Mouse (Mus musculus) heart, postnatal 36 days (tissue): ENCODE measurements around the gene Nfia. TPM values are rescaled to one million over a fixed set of nuclear protein-coding genes. Genes with fewer than 3 reads are reported as not detected.

Experiments used
- DNase-seq, 2 experiments: peaks; one replicate each; pipeline ENCODE4 v3.0.0; 2021 to 2022
- intact Hi-C: fragments of 180-260 bp; cut with DNase I; formaldehyde crosslinking; loops from one replicate; pipeline ENCODE4 v1.15.1; 2025
- total RNA-seq, 2 experiments: library from RNA; stranded (reverse); gene quantifications; 2 replicates each; pipeline ENCODE4 v1.2.3; 2021

Gene Nfia
- total RNA-seq, 2 experiments from 2014 or later: 128 to 149 TPM

- intact Hi-C loops: no loop called here
Measured at GRCm38 (mm10) chr4:97780024-97780423, 7.5 kb downstream of the Nfia start.

GRCm38 (mm10) chr4:97780666-97781435 is 8.3 kb downstream of the Nfia start:
- intact Hi-C loops: no loop called here
- DNase-seq: no peak

More at GRCm38 (mm10) chr4:97780024-97780423, 7.5 kb downstream of the Nfia start:
- DNase-seq: no peak

GRCm38 (mm10) chr4:97782069-97782468 is 9.5 kb downstream of the Nfia start:
- intact Hi-C loops: no loop called here

GRCm38 (mm10) chr4:97782497-97782896 is 10.0 kb downstream of the Nfia start:
- no peak for DNase-seq
- intact Hi-C loops: no loop called here

More at GRCm38 (mm10) chr4:97782069-97782468, 9.5 kb downstream of the Nfia start:
- DNase-seq: no peak

GRCm38 (mm10) chr4:97783073-97783879 is 10.7 kb downstream of the Nfia start:
- DNase-seq: no peak
- intact Hi-C loops: no loop called here

- intact Hi-C loops: no loop called here
- DNase-seq: no peak
Measured at GRCm38 (mm10) chr4:97784236-97784635, 11.7 kb downstream of the Nfia start.

GRCm38 (mm10) chr4:97785547-97786271 is 13.2 kb downstream of the Nfia start:
- intact Hi-C loops: no loop called here
- no peak for DNase-seq

- intact Hi-C loops: no loop called here
- no peak for DNase-seq
Measured at GRCm38 (mm10) chr4:97786571-97786970, 14.0 kb downstream of the Nfia start.

GRCm38 (mm10) chr4:97787515-97787914 is 15.0 kb downstream of the Nfia start:
- DNase-seq: no peak
- intact Hi-C loops: no loop called here

- DNase-seq: no peak
- intact Hi-C loops: no loop called here
Measured at GRCm38 (mm10) chr4:97788537-97788936, 16.0 kb downstream of the Nfia start.

GRCm38 (mm10) chr4:97793931-97794330 is 21.4 kb downstream of the Nfia start:
- DNase-seq: no peak
- intact Hi-C loops: no loop called here

- intact Hi-C loops: loop anchor here (5.0 kb wide), 1 partner anchor 57 kb away; no protein-coding TSS in a partner anchor
- DNase-seq: no peak
Measured at GRCm38 (mm10) chr4:97794865-97795264, 22.3 kb downstream of the Nfia start.

GRCm38 (mm10) chr4:97795957-97796356 is 23.4 kb downstream of the Nfia start:
- DNase-seq: no peak
- intact Hi-C loops: loop anchor here (5.0 kb wide), 1 partner anchor 56 kb away; no protein-coding TSS in a partner anchor

GRCm38 (mm10) chr4:97796505-97796904 is 24.0 kb downstream of the Nfia start:
- intact Hi-C loops: loop anchor here (5.0 kb wide), 1 partner anchor 56 kb away; no protein-coding TSS in a partner anchor

GRCm38 (mm10) chr4:97803791-97804190 is 31.3 kb downstream of the Nfia start:
- intact Hi-C loops: no loop called here
- DNase-seq: no peak

More at GRCm38 (mm10) chr4:97796505-97796904, 24.0 kb downstream of the Nfia start:
- DNase-seq: no peak

GRCm38 (mm10) chr4:97804638-97805037 is 32.1 kb downstream of the Nfia start:
- intact Hi-C loops: no loop called here
- no peak for DNase-seq

- no peak for DNase-seq
- intact Hi-C loops: no loop called here
Measured at GRCm38 (mm10) chr4:97805255-97805654, 32.7 kb downstream of the Nfia start.

- no peak for DNase-seq
- intact Hi-C loops: no loop called here
Measured at GRCm38 (mm10) chr4:97805896-97806808, 33.6 kb downstream of the Nfia start.

GRCm38 (mm10) chr4:97806924-97807323 is 34.4 kb downstream of the Nfia start:
- intact Hi-C loops: no loop called here
- no peak for DNase-seq

GRCm38 (mm10) chr4:97808885-97809284 is 36.4 kb downstream of the Nfia start:
- no peak for DNase-seq
- intact Hi-C loops: no loop called here
